Mouse (Mus musculus): ENCODE measurements around the gene Mettl22.

The Mettl22 gene

DNA sequence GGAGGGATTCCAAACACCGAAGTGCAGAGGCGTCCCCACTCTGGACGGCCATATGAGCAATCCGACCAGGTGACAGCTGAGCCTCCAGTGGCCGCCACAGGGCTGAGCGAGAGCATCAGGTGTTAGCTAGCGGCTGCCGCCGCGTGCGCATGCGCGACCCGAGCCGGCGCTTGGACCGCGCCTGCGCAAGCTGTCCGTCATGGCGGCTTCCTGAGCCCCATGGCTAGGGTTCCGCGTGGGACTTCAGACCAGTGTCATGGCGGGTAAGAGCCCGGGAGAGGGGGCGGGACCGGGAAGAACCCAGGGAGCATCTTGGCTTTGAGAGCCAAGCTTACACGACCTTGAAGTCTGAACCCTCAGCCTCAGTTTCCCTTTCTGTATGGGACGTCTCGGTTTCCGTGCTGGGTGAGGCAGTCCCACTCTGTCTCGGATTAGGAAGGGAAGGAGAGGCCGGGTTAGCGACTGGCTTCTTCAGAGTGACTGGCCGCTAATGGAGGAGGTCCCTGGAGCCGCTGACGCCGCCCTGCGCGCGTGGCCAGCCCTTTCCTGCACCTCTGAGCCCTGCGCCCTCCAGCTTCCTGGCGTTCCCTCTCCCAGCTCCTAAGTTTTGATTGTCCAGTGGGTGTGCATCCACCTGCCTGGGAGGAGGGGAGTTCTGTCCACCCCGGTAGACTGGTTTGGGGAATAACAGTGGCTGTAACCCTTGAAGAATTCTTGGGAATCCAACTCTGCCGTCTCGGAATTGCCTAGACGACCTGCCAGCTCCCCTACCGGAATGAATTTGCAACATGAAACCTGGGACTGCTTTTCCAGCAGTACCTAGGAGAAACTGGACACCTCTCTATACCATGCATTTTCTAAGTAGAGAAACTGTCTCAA lies at the start of gene Mettl22:
TSS of gene Mettl22 (plus strand) at position 186 of the 879 bp plus-strand sequence.
- peak; percentile 82 for DNase-seq (ENCODE audit: low spot score)

DNA sequence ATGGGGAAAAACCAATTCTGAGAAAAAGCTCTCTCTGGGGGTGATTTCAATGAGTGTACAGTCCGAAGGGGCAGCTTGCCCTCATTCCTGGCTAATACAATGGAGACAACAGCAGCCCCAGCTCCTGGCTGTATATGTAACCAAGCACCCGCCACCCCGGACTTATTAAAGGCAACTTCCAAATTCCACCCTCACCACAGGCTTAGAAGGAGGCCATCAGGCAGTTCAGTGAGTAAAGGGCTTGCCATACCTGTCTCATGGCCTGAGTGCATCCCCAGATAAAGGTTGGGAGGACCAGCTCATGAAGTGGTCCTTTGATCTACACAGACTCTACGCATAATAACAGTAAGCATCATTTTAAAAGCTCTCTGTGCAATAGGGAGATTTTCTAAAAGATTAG lies 49.7 kb upstream of the Mettl22 start:
- no peak for DNase-seq (ENCODE audit: low spot score)

DNA sequence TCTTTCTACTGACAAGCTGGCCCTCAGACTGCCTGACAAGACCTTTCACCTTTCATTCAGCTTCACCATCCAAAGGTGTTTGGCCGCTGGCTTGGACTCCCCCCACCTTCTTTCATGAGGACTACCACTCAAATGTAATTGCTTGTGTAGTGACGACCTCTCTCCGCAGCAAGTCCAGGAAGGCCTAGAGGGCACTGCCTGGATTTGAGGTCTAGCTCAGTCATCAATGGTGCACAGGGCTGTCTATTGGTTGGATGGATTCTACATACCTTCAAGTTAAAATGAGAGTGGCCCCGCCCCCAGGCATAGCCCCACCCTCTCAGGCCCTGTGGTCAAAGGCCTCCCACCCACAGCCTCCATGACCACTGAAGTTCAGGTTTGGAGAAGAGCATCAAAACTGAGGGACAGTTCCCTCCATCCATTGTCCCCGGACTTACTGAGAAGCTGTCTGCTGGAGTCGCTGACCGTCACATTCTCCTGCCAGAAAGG lies 46.9 kb upstream of the Mettl22 start:
- no peak for DNase-seq (ENCODE audit: low spot score)

DNA sequence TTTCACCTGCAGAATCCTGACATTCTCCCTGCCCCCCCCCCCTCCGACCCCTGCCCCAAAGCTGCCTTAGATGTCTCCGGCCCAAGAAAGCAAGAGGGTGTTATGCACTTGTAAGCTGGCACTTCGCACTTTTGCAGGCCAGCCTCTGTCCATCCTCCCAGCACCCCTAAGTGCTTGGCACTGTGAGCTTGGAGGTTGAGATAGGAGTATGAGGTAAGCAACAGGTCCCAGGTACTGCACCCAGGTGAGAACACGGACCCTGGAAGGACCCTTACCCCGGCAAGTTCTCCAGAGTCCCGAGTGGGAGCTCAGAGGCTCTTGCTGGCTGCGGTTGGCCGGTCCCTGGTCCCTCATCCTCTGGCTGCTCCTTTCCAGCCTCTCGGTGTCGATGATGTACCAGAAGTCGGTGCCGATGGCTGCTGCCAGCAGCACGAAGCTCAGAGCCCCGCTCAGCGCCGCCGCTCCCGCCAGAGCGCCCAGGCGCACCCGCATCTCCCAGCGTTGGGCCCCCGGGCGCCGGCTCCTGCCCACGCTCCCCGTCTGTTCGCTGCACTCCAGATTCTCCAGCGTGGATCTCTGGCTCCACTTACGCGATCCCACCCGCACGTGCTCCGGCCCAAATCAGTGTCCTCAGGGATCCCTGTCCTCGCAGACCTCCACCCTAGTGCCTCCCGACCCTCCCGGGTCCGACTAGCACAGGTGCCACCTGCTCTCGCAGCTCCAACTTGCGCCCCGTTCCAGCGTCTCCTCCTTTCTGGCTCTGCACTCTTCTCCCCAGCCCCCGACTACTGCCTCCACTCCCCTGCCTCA lies 46.2 kb upstream of the Mettl22 start:
- no peak for DNase-seq (ENCODE audit: low spot score)

DNA sequence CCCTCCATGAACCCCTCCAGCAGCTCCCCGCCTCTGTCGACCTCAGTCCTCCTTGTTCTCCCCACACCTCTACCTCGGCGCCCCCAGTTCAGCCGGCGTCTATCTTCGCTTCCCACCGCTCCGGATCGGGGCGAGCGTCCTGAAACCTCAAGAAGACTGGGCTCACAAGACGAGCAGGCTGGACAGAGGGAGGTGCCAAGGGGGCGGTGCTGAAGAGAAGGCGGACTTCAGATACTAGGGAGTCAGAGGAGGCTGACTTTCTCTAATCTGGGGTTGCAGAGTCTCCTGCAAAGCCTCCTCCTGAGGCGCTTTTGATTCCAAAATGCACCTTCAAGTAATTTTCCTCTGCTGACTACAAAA lies 45.6 kb upstream of the Mettl22 start, which contains the start of gene Tmem114:
TSS of gene Tmem114 (minus strand) at position 166 of the 360 bp plus-strand sequence.
- no peak for DNase-seq (ENCODE audit: low spot score)

DNA sequence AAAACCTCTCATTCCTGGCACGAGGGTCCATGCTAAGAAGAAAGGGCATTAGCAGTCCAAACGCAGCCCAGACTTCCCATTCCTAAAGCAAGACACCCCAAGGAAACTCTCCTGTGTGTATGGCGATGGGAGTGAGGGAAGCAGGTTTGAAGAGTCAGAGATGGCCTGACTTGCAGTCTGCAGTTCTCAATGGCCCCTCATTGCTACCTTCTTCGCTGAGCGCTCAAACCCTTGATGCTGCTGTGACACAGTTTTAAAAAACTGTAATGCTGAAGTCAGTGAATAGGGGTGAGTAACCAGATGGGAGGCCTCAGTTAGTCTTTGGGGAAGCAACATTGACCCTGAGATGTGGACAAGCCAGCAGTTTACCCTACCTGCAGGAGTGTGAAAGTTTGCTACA lies 44.9 kb upstream of the Mettl22 start:
- DNase-seq (ENCODE audit: low spot score), result no peak

DNA sequence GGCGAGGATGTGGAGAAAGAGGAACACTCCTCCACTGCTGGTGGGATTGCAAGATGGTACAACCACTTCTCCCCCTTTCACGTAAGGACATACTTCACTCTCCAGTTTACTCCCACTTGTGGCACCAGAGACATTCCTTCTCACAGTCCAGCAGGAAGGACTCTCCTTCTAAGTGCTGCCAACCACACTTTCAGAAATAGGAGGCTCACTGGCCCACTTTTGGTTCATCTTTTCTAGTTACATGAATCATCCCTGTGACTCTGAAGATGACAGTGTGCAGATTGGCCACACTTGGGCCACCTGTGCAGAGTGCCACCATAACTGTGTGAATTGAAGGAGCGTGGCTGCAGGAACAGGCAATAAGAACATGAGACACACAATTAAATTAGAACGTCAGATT lies 41.1 kb upstream of the Mettl22 start:
- DNase-seq (ENCODE audit: low spot score), result no peak

DNA sequence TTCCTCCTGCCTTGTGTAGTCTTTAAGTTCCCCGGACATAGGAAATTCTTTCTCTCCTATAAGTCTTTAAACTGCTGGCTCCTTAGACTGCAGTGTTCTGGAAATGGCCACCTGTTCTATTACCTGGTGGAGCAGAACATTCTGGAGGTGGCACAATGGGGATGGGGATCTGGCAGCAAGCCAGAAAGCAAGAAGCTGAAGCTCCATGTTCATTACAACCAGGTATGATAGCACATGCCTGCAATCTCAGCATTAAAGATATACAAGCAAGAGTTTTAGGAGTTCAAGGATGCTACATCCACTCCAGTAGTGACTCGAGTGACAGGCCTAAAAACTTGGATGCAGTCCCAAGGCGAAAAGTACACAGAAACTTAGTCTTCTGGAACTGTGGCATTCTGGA lies 38.0 kb upstream of the Mettl22 start:
- no peak for DNase-seq (ENCODE audit: low spot score)

DNA sequence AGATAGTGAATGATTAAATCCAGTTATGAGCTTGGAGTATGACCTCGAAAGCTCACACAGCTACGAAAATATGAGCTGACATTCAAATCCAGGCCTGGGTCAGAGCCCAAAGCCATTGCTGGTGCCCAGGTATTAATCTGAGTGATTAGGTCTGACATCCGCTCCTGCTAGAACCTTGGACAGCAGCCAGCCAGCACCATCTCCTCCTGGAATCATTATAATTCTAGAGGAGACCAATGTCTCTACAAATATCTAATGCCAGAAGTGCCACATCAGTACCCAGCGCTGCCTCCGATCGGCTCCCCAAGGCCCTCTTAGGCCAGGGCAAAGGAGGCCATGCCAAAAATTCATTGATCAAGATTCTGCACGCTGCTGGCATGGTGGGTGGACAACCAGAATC lies 25.7 kb upstream of the Mettl22 start:
- DNase-seq (ENCODE audit: low spot score), result no peak

DNA sequence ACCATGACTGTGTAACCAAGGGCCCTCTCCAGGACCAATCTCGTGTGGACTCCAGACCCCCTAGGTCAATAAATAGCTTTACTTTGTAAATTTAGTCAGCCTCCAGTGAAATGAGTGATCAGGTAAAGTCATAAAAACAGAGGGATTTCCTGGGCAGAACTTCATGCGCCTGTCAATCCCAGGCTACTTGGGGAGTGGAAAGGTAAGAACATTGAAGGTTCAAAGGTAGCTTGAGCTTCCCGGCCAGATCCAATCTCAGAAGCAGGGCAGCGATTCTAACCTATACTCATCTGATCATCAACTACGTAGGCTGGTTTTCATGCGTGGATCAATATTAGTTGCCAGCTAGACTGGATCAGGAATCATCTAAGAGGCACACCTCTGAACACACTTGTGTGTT lies 24.3 kb upstream of the Mettl22 start:
- no peak for DNase-seq (ENCODE audit: low spot score)

DNA sequence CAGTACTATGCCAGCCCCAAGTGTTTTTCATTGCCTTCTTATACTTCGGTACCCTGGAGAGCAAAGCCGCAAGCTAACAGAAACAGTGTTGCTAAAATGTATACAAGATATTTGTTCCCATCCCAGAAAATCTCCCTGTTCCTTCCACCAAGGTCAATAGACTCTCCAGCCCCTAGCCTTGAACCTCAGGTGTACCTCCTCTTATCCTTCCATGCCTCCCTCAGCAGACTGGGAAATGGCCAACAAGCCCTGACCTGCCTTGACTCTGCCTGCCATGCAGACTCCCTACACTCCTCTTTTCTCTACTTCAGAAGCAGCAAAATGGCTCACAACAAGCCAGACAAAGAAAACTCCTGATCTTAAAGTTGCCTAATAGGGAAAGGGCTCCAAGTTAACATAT lies 17.3 kb upstream of the Mettl22 start:
- no peak for DNase-seq (ENCODE audit: low spot score)

DNA sequence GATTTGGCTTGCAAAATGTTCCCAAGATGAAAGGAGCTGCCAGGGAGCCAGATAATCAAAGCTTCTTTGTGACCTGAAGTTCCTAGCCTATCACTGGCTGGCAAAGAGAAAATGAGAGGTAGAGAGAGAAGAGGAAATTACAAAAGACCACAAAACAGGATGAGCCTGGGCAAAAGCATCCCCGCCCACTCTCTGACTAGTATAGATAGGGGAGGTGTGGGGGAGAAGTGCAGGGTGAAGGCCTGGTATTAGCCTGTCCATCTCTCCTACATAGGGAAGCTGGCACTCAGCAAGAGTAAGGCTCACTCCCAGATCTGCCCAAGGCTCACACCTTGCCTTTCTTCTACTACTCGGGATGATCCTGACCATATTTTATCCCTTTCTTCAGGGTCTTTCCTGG lies 15.4 kb upstream of the Mettl22 start:
- no peak for DNase-seq (ENCODE audit: low spot score)

DNA sequence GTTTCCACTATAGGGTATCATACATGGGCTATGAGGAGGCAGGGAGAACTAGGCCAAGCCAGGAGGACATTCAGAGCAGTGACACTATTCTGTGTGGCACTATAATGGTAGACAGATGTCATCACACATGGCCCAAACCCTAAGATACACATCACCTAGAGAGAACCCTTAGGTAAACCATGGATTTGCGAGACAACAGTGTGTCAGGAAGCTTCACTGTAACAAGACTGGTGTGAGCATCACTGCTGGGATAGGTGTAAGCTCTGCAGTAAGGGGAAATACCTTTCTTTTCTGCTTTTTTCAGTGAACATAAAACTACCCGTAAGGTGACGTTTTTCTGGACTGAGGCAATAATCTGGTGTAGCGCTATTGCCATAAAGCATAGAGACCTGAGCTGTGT lies 12.2 kb upstream of the Mettl22 start:
- DNase-seq (ENCODE audit: low spot score), result no peak

DNA sequence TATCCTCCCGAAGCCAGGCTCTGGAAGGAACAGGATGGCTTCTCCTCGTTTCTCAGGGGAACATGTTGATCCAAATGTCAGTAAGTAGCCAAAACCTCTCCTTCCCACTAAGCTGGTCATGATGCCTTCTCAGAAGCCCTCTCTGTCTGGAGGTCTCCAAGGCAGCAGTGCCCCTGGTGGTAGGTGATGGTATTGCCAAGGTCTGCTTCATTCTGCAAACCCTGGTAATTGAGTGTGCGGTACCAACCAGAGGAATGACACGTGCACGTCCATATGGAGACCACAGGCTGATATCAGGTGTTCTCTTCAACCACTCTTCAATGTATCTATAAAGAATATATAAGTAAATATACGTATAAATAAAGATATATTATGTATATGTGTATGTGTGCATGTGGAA lies 11.5 kb upstream of the Mettl22 start:
- DNase-seq (ENCODE audit: low spot score), result no peak

DNA sequence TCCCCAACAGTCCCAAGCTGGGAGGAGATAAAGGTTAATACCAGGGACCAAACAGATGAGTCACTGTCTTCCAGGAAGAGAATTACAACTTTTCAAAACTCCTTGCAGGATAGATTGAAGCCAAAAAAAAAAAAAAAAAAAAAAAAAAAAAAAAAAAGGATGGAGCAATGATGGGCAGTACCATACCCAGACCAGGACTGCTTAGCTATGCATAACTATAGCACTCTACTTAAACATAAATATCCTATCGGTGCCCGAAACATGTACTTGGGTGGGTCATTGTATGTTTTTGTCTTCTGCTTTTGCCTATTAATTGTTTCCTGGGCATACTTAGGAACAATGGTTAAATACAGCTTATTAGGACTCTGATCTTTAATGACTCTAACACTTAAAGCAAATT lies 456 bp upstream of the Mettl22 start:
- DNase-seq (ENCODE audit: low spot score), result no peak

DNA sequence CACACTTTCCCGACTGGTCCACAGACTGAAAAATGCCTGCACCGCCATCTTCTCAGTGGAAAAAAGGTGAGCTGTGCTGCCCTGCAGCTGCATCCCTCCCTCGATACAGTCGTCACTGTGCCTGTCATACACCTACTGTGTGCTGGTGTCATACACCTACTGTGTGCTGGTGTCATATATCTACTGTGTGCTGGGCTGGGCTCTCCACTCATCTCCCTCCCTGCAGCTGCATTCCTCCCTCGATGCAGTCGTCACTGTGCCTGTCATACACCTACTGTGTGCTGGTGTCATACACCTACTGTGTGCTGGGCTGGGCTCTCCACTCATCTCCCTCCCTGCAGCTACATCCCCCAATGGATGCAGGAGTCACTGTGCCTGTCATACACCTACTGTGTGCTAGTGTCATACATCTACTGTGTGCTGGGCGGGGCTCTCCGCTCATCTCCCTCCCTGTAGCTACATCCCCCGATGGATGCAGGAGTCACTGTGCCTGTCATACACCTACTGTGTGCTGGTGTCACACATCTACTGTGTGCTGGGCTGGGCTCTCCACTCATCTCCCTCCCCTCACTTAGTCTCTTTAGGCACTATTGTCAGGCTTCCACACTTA lies 16.9 kb downstream of the Mettl22 start:
- no peak for DNase-seq (ENCODE audit: low spot score)

DNA sequence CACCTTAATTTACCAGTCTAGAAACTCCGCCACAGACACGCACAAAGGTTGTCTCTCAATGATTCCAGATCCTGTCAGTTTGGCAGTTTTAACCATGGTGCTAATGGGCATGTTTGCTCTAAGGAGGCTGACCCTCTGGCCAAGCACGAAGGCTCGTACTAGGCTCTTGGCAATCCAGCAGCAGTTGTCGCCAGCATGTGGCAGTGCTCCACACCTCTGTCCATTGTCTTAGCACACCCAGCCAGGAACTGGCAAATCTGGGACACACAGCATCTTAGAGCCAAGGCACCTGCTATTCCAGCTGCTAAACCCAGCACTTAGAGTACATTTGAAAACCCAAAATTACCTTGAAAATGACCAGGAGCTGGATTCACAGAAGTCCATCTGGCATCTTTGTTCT lies 18.8 kb downstream of the Mettl22 start:
- no peak for DNase-seq (ENCODE audit: low spot score)

DNA sequence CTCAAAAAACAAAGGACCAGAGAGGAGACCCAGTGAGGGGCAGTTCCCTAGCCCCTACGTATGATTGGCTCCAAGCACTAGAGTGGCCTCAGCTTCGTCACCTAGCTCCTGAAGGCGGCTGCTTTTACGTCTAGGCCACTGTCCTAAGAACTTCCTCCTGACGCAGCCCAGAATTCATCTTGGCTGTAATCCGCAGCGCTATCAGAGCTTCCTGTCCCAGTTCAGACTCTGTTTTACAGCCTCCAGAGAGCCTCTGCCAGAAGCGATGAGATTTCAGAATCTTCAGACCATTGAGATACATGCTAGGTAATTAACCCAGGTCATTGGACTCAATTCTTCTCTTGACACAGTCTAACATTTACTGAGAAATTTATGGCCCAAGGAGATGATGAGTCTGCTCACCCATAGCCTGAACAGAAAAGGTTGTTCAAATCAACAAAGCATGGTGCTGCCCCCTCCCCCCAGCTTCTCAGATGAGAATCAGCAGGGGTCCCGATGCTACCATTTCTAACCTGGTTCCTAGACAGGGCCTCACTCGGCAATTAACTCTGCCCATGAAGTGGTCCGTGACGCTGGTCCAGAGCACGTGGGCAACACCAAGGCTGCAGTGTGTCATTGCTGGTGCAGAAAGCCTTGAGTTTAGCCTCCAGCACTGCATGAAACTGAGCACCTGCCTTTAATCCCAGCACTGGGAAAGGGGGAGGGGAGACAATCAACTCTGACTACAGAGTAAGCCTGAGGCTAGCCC lies 21.3 kb downstream of the Mettl22 start:
- no peak for DNase-seq (ENCODE audit: low spot score)

DNA sequence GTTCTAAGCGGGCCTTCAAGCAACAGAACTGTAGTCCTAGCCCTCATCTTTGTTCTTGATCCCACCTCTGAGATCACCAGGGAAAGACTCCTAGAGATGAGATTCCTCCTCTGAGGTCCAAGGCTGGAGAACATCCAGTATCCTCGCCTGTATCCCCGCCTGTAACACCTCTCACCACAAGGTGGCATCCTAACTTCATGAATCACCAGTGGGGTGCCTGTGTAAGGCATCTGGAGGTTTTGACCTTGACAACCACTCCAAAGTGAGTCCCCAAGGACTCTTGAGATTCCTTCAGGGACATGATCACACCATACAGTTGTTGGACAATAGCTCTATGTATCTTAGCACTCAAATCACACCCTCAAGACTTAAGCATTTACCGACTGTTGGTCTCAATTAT lies 23.7 kb downstream of the Mettl22 start:
- DNase-seq (ENCODE audit: low spot score), result peak; percentile 16

DNA sequence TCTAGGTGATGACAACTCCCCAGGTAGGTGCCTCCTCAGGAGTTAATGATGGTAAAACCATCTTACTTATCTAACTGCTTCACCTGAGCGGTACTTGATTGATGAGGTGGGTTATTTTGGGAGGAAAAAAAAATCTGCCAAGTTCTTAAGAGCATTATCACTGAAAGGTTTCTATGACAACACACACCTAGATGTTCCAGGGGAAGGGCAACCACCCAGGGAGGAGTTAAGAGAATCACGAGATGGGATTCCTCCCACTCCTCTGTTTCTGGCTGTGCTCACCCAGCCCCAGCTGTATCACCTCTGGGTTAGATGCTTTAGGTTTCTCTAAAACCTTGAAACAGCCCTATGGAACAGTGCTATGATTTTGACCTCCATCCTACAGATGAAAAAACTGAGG lies 26.4 kb downstream of the Mettl22 start:
- DNase-seq (ENCODE audit: low spot score), result no peak

DNA sequence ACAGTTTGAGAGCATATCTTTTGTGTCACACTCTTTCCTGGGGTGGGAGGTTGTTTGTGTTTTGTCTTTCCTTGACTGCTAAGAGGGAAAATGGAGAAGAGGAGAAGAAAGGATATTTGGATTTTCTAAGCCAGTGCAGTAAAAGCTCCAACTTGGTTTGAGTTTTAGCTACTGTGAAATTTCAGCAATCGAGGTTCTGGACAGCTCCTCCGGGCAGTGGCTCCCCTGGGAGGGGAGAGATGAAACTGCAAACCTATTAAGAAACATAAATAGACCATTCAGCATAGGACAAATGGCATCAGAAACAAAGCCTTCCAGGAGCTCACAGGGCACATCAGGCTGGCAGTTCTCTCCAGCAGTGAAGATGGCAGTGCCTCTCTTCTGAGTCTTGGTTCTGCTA lies 33.7 kb downstream of the Mettl22 start:
- DNase-seq (ENCODE audit: low spot score), result no peak

DNA sequence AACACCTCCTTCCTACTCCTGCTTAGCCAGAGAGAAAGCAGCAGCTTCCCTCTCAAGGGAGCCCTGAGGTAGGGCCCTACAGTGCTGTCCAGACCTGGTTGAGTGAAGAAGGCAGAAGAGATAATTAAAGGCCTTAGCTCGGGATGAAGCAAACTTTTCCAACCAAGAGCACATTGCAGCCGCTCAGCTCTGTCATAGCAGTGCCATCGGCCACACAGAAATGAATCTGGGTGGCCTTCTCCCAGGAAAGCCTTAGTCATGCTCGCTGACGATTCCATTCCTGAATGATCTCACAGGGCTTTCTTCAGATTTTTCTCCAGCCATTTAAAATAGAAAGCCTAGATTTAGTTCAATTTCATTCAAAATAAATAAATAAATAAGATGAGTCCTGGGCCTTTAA lies 39.3 kb downstream of the Mettl22 start:
- no peak for DNase-seq (ENCODE audit: low spot score)
